Mouse (Mus musculus): ENCODE results near the gene Dcp1b.

- TF ChIP-seq CTCF (IDR thresholded peaks at IDR 0.05; ENCODE audit: control insufficient read depth, insufficient read depth, insufficient read length) (no peak), MAX (IDR thresholded peaks at IDR 0.05) (no peak), MYOD1 (IDR thresholded peaks at IDR 0.05; ENCODE audit: control insufficient read depth, insufficient read length, low read depth) (no peak), USF1 (IDR thresholded peaks at IDR 0.05; ENCODE audit: low read depth) (no peak)
These were observed 1.1 kb downstream of the Dcp1b start for GRCm38 (mm10) chr6:119176103-119176502.
